Mouse (Mus musculus) mouse embryonic stem cell (cell line): Measurements from ENCODE around the gene Ccdc120.
"Not testable (repeated sequence)": the region's sequence is repeated elsewhere in the genome, so short reads cannot be mapped to it uniquely, and the experiment has no call there.

Experiments used
- in situ Hi-C, 2 experiments: fragments of 300-500 bp; cut with MboI; formaldehyde crosslinking; loops; 1 replicate in 1 of 2; 3 replicates in 1 of 2; pipeline ENCODE4 v1.14.3; 2019 to 2020; ENCODE audit warnings: low sequenced_read_pairs in 2 of 2, low pct_unique_long_range_greater_than_20kb in 1 of 2, mixed read lengths in 1 of 2; ENCODE audit not compliant: unreplicated experiment in 1 of 2

Ccdc120 gene

DNA sequence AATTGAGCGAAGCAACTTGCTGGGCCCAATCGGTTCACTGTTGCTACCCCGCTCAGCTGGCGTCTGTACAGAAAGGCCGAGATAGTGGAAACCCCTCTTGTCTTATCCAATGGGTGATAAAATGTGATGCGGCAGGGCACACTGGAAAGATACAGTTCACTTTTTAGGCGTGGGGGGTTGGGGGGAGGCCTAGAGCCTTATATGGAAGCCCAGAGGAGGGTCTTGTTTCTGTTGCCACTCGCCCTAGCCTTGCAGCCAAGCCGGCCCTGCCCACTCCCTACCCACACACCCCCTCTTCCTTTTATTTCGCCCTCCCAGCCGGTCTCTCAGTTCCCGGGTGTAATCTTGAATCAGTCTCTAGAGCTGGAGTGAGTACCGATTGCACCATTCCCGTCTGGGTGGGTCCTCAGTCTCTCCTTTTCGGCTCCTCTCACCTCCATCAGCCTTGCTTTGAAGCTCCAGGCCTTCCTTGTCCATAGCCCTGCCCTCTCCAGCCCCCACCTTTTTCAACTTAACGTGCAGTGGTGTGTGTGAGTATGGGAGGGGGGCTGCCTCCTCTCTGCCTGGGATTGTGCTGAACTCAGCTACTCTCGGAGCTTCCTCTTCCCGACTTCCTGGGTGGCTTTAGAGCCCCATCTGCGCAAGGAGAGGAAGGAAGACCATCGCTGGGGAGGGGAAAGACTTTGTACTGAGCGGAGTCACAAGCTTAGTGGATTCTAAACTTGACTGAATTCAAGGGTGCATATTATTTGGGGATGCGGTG is 13.1 kb upstream of the Ccdc120 start:
- in situ Hi-C loops, result no loop called here

- in situ Hi-C loops, result no loop called here
Observed at GRCm38 (mm10) chrX:7762921-7763197, 12.2 kb upstream of the Ccdc120 start.

DNA sequence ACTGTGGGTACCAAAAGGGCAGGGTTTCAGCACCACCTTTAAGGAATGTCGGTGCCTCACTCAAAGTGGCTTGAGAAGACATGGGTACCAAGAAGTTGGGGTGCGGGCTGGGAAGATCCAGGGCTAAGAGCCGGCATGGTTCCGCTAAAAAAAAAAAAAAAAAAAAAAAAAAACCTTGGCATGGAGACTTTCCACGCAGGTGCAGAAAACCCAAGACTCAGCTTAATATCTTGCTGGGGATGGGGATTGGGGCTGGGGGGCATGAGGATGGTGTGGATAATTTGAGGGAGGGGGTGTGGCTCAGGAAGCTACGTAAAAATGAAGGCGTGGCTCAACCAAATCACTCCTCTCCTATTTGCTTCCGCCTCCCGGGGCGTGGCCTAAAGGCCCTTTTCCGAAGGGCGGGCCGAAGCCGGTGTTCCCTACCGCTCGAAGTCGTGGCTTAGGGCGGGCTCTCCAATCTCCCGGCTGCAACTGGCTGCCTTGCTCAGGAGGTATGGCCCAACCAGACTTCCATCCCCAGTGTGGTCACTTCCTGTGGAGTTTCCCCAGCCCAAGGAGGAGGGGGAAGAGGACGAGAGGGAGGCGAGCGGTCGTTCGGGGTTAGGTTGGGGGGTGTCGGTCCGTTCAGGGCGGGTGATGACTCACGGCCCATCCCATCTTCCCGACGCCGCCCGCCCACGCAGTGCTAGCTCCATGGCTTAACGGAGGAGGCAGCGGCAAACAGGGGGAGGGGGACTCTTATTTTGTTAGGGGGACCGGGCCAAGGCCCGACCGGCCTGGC is 11.6 kb upstream of the Ccdc120 start, which contains the start of gene Tfe3:
Gene Tfe3 (plus strand): TSS at position 424 of the 784 bp plus-strand sequence.
- in situ Hi-C loops, result no loop called here

DNA sequence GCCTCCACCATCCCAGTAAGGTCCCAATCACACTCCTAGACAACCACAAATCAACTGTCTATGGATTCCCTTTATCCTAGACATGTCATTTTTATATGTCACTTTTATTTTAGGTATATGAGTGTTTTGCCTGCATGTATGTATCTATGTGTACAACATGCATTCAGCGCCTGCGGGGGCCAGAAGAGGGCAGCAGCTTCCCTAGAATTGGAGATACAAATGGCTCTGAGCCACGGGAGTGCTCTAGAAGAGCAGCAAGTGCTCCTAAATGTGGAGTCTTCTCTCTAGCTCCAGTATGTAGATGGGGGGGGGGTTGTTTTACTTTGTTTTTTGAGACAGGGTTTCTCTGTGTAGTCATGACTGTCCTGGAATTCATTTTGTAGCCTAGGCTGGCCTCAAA is 2.9 kb upstream of the Ccdc120 start:
- in situ Hi-C loops, result not testable (repeated sequence)

DNA sequence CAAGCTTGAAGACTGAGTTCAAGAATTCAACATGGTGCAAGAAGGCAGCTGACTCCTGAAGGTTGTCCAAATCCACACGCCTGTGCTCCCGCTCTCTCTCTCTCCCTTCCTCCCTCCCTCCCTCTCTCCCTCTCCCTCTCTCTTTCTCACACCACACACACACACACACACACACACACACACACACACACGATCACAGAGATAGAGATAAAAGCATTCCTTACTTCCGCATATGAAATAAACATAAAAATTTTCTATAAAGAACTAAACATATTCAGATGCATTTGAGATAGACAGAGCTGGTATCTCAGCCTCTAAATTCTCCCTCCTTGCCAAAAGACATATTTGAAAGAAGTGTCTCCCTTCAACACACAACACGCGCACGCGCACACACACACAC is 5.3 kb downstream of the Ccdc120 start:
- in situ Hi-C loops, result loop anchor here in 1 of 2 experiments (10.0 kb wide), 1 partner anchor 49 kb away; no protein-coding TSS in a partner anchor

DNA sequence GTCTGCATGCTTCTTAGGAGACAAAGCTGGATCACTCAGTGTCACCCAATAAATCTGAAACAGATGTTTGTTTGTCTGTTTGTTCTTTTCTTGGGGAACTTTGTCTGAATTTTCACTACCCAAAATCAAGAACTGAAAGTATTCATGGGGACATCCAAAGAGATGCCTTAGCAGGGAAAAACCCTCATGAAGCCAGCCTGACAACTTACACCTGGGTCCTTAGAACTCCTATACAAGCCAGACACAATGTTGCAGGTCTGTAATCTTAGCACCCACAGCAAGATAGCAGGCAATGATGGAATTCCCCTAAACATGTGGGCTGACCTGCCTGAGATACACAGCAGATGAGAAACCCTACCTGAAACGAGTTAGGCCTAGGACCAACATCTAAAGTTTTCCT is 5.8 kb downstream of the Ccdc120 start:
- in situ Hi-C loops, result loop anchor here in 1 of 2 experiments (10.0 kb wide), 1 partner anchor 50 kb away; no protein-coding TSS in a partner anchor

GRCm38 (mm10) chrX:7743470-7743869 is 7.2 kb downstream of the Ccdc120 start:
- in situ Hi-C loops, result loop anchor here in 1 of 2 experiments (10.0 kb wide), 1 partner anchor 51 kb away; no protein-coding TSS in a partner anchor

GRCm38 (mm10) chrX:7741103-7741502 is 9.6 kb downstream of the Ccdc120 start:
- in situ Hi-C loops, result loop anchor here in 1 of 2 experiments (10.0 kb wide), 1 partner anchor 54 kb away; no protein-coding TSS in a partner anchor

DNA sequence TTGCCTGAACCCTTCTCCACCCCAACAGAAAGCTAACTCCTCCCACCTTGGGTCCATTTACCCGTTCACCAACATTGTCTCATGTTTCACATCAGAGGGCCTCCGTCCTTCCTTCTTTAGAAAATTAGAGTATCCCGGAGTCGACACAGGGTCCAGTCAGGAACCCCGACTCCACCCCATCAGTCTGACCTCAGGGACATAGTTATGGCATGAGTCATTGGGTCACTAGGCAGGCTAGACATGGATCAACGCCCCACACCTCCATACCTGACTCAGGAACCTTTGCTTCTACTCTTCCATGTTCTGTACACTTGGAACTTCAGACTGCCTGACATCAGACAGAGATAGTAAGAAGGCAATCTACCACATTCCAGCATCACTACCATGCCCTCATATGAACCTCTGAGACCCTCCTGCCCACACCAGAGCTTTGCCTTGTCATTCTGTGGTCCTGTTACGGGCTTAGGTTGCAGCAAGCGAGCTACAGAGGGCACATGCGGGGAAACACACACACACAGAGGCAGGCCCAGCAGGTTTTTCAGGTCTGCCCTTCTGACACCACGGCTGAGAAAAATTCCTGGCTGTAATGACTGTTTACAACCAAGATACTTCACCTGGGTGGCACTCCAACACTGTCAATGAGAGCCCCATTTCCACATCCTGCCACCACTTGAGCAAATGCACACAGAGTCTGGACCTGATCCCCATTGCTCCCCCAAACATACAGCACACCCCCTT is 10.5 kb downstream of the Ccdc120 start:
- in situ Hi-C loops, result loop anchor here in 1 of 2 experiments (10.0 kb wide), 1 partner anchor 55 kb away; no protein-coding TSS in a partner anchor

DNA sequence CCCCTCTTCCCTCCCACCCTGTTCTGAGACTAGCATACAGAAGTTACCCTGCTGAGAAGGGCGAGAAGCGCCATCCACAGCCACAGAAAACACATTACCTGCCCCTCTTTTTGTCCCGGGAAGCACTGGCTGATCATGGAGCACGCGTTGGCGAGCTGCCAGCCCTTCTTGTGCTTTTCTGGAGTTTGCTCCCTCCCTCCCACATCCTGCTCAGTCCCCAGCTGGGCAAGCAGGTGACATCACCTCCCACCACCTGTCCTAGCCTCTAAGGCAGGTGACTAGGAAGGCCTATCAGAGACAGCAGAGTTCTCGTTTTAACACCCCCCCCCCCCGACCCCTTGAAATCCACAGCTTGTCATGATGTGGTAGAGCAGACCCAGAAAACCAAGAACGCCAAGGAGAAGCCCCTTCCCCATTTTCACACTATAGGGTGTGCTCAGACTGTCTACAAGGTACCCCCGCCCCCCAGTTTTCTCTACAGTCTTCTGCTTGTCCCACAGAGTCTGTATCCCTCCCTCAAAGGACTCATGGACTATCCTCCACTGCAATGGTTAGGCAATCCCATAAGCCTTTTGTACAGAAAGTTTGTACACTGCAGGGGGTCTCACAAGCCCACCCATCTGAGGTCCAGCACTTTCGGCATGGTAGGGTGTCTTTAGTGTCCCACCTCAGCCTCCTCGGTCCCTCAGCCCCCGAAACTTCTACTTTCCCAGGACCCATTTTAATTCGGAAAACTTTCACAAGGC is 11.2 kb downstream of the Ccdc120 start:
- in situ Hi-C loops, result loop anchor here in 1 of 2 experiments (10.0 kb wide), 1 partner anchor 55 kb away; no protein-coding TSS in a partner anchor

DNA sequence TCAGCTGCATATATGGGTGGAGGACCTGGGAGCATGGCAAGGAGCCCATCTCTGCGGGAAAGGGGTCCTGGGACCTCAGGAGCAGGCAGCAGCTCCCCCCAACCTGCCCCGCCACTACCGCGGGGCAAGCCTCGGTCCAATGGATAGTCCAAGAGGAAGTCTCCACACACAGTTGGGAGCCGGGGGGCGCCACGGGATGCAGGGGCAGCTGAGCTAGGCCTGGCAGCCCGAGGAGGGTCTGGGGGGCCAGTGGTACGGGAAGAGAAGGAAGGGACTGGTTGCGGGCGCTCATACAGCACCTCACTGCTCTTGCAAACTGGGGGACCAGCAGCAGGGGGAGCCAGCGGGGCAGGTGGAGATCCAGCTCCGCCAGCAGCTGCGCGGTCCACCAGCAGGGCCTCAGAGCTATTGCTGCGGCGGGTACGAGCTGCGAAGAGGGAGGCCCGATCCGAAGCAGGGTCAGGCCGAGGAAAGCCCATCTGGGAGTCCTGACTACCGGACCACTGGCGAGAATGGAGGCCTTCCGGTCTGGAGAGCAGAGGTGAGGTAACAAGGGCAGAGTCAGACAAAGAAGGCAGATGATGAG is 17.0 kb downstream of the Ccdc120 start:
- in situ Hi-C loops, result no loop called here

DNA sequence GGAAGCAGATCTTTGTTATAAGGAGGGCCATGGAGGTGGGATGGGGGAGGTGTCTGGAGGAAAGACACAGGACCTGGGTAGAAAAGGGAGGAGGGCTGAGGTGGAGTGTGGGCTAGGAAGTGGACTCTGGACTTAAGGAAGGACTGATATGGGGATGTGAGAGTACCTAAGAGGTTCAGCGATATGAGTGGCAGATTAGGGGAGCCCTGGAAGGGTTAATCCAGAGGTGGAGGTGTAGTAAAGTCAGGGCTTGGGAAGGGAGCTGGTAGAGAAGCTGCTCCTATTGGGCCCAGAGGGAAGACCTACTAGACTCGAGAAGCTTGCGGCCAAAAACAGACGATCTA is 21.8 kb downstream of the Ccdc120 start:
- in situ Hi-C loops, result no loop called here

- in situ Hi-C loops, result no loop called here
Observed at GRCm38 (mm10) chrX:7728215-7728921, 22.3 kb downstream of the Ccdc120 start, which contains the start of gene Praf2. Gene Praf2 (plus strand): TSS chrX:7728439.

DNA sequence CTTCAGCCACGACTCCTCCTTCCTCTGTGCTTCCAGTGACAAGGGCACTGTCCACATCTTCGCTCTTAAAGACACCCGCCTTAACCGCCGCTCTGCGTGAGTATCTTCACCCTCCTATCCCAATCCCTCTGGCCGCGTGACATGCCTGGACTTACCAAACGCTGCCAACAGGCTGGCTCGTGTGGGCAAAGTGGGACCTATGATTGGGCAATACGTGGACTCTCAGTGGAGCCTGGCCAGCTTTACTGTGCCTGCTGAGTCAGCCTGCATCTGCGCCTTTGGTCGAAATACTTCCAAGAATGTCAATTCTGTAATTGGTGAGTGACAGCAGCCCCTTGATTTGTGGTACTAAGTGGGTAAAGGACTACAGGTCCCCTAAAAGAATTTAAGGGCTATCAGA is 23.5 kb downstream of the Ccdc120 start:
- in situ Hi-C loops, result no loop called here

- in situ Hi-C loops, result no loop called here
Observed at GRCm38 (mm10) chrX:7725841-7726240, 24.9 kb downstream of the Ccdc120 start.

DNA sequence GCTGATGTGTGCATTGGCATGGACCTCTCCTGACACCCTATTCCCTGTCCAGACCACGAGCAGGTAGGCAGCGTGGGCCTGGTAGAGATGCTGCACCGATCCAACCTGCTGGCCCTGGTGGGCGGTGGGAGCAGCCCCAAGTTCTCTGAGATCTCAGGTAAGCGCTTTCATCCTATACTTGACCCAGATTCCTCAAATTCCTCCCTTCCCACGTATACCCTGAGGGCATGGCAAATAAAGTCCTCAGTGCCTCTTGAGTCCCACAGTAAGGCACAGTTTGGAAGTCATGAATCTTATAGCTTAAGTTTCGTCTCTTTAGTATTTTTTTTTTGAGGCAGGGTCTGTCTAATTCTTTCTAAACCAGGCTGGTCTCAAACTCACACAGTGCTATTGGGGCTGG is 26.6 kb downstream of the Ccdc120 start:
- in situ Hi-C loops, result loop anchor here in 1 of 2 experiments (25.0 kb wide), 1 partner anchor 262 kb away; no protein-coding TSS in a partner anchor

DNA sequence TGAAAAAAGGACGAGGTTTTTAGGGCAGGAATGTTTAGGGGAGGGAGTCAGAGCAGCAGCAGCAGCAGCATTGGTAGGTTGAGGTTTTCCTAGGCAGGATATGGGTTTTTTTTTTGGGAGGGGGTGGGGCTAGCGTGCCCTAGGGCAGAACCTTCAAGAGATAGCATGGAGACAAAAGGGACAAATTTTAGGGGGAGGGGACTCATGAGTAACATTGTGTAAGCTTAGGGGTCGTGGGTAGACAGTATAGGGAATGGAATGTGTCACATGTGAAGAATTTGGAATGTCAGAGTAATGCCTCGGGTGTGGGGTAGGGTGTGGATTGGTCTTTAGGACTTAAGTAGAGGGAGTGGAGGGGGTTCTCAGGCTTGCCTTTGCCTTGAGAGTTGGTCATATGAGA is 28.0 kb downstream of the Ccdc120 start:
- in situ Hi-C loops, result loop anchor here in 1 of 2 experiments (25.0 kb wide), 1 partner anchor 260 kb away; no protein-coding TSS in a partner anchor
